ENCODE assay signal across 17 mouse cellular contexts in the genomic region with DNA sequence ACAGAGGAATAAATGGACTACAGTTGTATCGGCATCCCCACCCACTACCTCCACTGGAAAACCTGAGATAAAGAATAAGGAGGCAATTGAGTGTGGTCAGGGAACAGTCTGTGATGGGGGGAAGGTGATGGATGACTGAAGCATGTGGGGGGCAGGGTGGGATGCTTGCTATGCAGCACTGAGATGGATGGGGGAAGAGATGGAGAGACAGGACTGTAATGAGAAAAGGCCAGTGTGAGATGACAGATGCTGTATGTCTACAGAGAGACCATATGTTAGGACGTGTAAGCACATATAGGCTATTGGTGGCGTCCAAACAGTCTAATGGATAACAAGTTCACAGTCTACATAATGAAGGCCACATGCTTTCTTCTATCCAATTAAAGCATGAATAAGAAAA.
DNase-seq lines count a peak whose midpoint lies in the region; ATAC-seq and TF ChIP-seq lines count a peak whose summit lies in the region.
"Had no signal": no experiment of that assay in that cellular context is flagged by ENCODE, and none has a peak within 500 bp of the region (broad histone marks: within the 10 kb centered on the region; RNA-seq: fewer than 3 reads in every experiment).

No protein-coding gene starts in this region.

- TF ChIP-seq POLR2A in embryonic fibroblast, embryonic 13.5 days (IDR thresholded peaks at IDR 0.05; ENCODE audit: low read depth, low read length), result no peak

- no peak overlapping the region for H3K4me3 ChIP-seq in forebrain, embryonic 13.5 days
- H3K4me3 ChIP-seq in forebrain, embryonic 16.5 days (replicated peaks; ENCODE audit: low read length), result no peak overlapping the region
- H3K4me3 ChIP-seq in neural tube, embryonic 12.5 days, result no peak overlapping the region
- H3K4me3 ChIP-seq in embryonic fibroblast, embryonic 13.5 days (ENCODE audit: insufficient read depth, low read length), result no peak overlapping the region
- H3K4me3 ChIP-seq: embryonic facial prominence, embryonic 15.5 days; forebrain, embryonic 12.5 days; heart, embryonic 13.5 days; intestine, embryonic 15.5 days had no signal

- no peak for TF ChIP-seq CTCF in embryonic fibroblast, embryonic 13.5 days (IDR thresholded peaks at IDR 0.05; ENCODE audit: borderline replicate concordance, insufficient read depth, low read length)

- no peaks in the 10 kb centered on the region for H3K36me3 ChIP-seq in forebrain, embryonic 13.5 days (ENCODE audit: poor library complexity, severe bottlenecking)
- no peaks in the 10 kb centered on the region for H3K36me3 ChIP-seq in forebrain, embryonic 16.5 days (ENCODE audit: control insufficient read depth, insufficient read depth)
- no peaks in the 10 kb centered on the region for H3K36me3 ChIP-seq in neural tube, embryonic 12.5 days
- H3K36me3 ChIP-seq: embryonic facial prominence, embryonic 15.5 days; forebrain, embryonic 12.5 days; heart, embryonic 13.5 days; intestine, embryonic 15.5 days had no signal

- no peaks in the 10 kb centered on the region for H3K27me3 ChIP-seq in forebrain, embryonic 13.5 days
- no peaks in the 10 kb centered on the region for H3K27me3 ChIP-seq in forebrain, embryonic 16.5 days (replicated peaks; ENCODE audit: control insufficient read depth, insufficient read depth, low read length)
- no peaks in the 10 kb centered on the region for H3K27me3 ChIP-seq in neural tube, embryonic 12.5 days (replicated peaks)
- H3K27me3 ChIP-seq: embryonic facial prominence, embryonic 15.5 days; forebrain, embryonic 12.5 days; heart, embryonic 13.5 days; intestine, embryonic 15.5 days had no signal

- 0 out of 2 replicates have a peak, but pooled peaks have one; percentile 33 for ATAC-seq in forebrain, embryonic 13.5 days
- no peak for ATAC-seq in forebrain, embryonic 16.5 days
- ATAC-seq in neural tube, embryonic 12.5 days (ENCODE audit: low FRiP score, low read depth), result peak; percentile 37; the same call in 1 of the 2 replicates
- ATAC-seq: intestine, embryonic 15.5 days had no signal

- peaks cover 4% of the 10 kb centered on the region; the same call in 1 of the 2 replicates for H3K4me1 ChIP-seq in forebrain, embryonic 13.5 days
- H3K4me1 ChIP-seq in forebrain, embryonic 16.5 days (replicated peaks; ENCODE audit: control insufficient read depth, insufficient read depth, low read length), result no peaks in the 10 kb centered on the region
- H3K4me1 ChIP-seq in neural tube, embryonic 12.5 days, result no peaks in the 10 kb centered on the region
- H3K4me1 ChIP-seq in embryonic fibroblast, embryonic 13.5 days (ENCODE audit: control insufficient read depth, insufficient read depth, low read length), result peaks cover 13% of the 10 kb centered on the region
- H3K4me1 ChIP-seq: embryonic facial prominence, embryonic 15.5 days had no signal

- no peaks in the 10 kb centered on the region for H3K9me3 ChIP-seq in forebrain, embryonic 13.5 days (replicated peaks)
- no peaks in the 10 kb centered on the region for H3K9me3 ChIP-seq in forebrain, embryonic 16.5 days (ENCODE audit: control insufficient read depth, low read length)
- no peaks in the 10 kb centered on the region for H3K9me3 ChIP-seq in neural tube, embryonic 12.5 days
- H3K9me3 ChIP-seq: embryonic facial prominence, embryonic 15.5 days; forebrain, embryonic 12.5 days; heart, embryonic 13.5 days; intestine, embryonic 15.5 days had no signal

- 79% methylated on average over 3 of the region's 3 CpGs for WGBS in forebrain, embryonic 13.5 days
- 78% methylated on average over 3 of the region's 3 CpGs for WGBS in forebrain, embryonic 16.5 days
- 69% methylated on average over 3 of the region's 3 CpGs for WGBS in neural tube, embryonic 12.5 days

- DNase-seq in neural tube, embryonic 10.5 days (ENCODE audit: extremely low spot score, low spot score), result no peak
- DNase-seq in urinary bladder, postnatal 10 days (ENCODE audit: low spot score), result no peak
- no peak for DNase-seq in cerebellum, adult 9-11 months
- DNase-seq: adrenal gland, postnatal 10 days; cerebellum, adult 11-12 months; cerebellum, adult 9-10 months; cerebellum, postnatal 36 days; gastrocnemius, postnatal 36 days; heart, postnatal 36 days had no signal

- H3K4me2 ChIP-seq in forebrain, embryonic 13.5 days, result no peak overlapping the region
- H3K4me2 ChIP-seq in forebrain, embryonic 16.5 days (ENCODE audit: low read length), result no peak overlapping the region
- no peak overlapping the region for H3K4me2 ChIP-seq in neural tube, embryonic 12.5 days (replicated peaks)
- H3K4me2 ChIP-seq: embryonic facial prominence, embryonic 15.5 days; forebrain, embryonic 12.5 days; heart, embryonic 13.5 days; intestine, embryonic 15.5 days had no signal

- no peak overlapping the region for H3K9ac ChIP-seq in forebrain, embryonic 13.5 days
- H3K9ac ChIP-seq in forebrain, embryonic 16.5 days (replicated peaks; ENCODE audit: low read depth, low read length), result no peak overlapping the region
- no peak overlapping the region for H3K9ac ChIP-seq in neural tube, embryonic 12.5 days
- H3K9ac ChIP-seq: embryonic facial prominence, embryonic 15.5 days; forebrain, embryonic 12.5 days; heart, embryonic 13.5 days; intestine, embryonic 15.5 days had no signal

- no peak overlapping the region for H3K27ac ChIP-seq in forebrain, embryonic 13.5 days
- no peak overlapping the region for H3K27ac ChIP-seq in forebrain, embryonic 16.5 days (ENCODE audit: low read length)
- no peak overlapping the region for H3K27ac ChIP-seq in neural tube, embryonic 12.5 days
- peak overlapping the region; percentile 69; the same call in 1 of the 2 replicates for H3K27ac ChIP-seq in embryonic fibroblast, embryonic 13.5 days (ENCODE audit: insufficient read depth, low read length)
- H3K27ac ChIP-seq: embryonic facial prominence, embryonic 15.5 days; forebrain, embryonic 12.5 days; heart, embryonic 13.5 days; intestine, embryonic 15.5 days had no signal
